Mouse (Mus musculus): ENCODE data around the gene Flvcr1.

The Flvcr1 gene

GRCm38 (mm10) chr1:190980470-190980869, 45.5 kb downstream of the Flvcr1 start:
- no peak for DNase-seq (ENCODE audit: low read depth, low spot score)

- peak; percentile 86 for DNase-seq (ENCODE audit: low read depth, low spot score)
Observed at GRCm38 (mm10) chr1:190979100-190979563, 46.8 kb downstream of the Flvcr1 start, which contains the start of gene Vash2. Vash2 (minus strand) TSS chr1:190979296.

- DNase-seq (ENCODE audit: low read depth, low spot score) = peak; percentile 38
Observed at GRCm38 (mm10) chr1:190978511-190979073, 47.4 kb downstream of the Flvcr1 start.

GRCm38 (mm10) chr1:190978001-190978400, 48.0 kb downstream of the Flvcr1 start:
- DNase-seq (ENCODE audit: low read depth, low spot score) = no peak

- no peak for DNase-seq (ENCODE audit: low read depth, low spot score)
Observed at GRCm38 (mm10) chr1:190976887-190977573, 48.9 kb downstream of the Flvcr1 start.

- DNase-seq (ENCODE audit: low read depth, low spot score) = no peak
Observed at GRCm38 (mm10) chr1:190974833-190975232, 51.1 kb downstream of the Flvcr1 start.

- no peak for DNase-seq (ENCODE audit: low read depth, low spot score)
Observed at GRCm38 (mm10) chr1:190974191-190974590, 51.8 kb downstream of the Flvcr1 start.

- no peak for DNase-seq (ENCODE audit: low read depth, low spot score)
Observed at GRCm38 (mm10) chr1:190972612-190973192, 53.3 kb downstream of the Flvcr1 start.

GRCm38 (mm10) chr1:190971708-190972610, 54.0 kb downstream of the Flvcr1 start:
- DNase-seq (ENCODE audit: low read depth, low spot score) = no peak

GRCm38 (mm10) chr1:190968010-190968409, 57.9 kb downstream of the Flvcr1 start:
- DNase-seq (ENCODE audit: low read depth, low spot score) = no peak

GRCm38 (mm10) chr1:190964992-190965780, 60.8 kb downstream of the Flvcr1 start:
- no peak for DNase-seq (ENCODE audit: low read depth, low spot score)

- no peak for DNase-seq (ENCODE audit: low read depth, low spot score)
Observed at GRCm38 (mm10) chr1:190962760-190963159, 63.2 kb downstream of the Flvcr1 start.

GRCm38 (mm10) chr1:190958821-190959220, 67.1 kb downstream of the Flvcr1 start:
- no peak for DNase-seq (ENCODE audit: low read depth, low spot score)
